Mouse (Mus musculus): ENCODE data around the gene Slc38a8. TPM values are rescaled to one million over a fixed set of nuclear protein-coding genes. Genes with fewer than 3 reads are reported as not detected.
A peak's percentile ranks its signal among the peaks of the same experiment; 100 is the strongest.

The Slc38a8 gene
- polyA plus RNA-seq, 1 experiment from 2014 or later, result not detected

DNA sequence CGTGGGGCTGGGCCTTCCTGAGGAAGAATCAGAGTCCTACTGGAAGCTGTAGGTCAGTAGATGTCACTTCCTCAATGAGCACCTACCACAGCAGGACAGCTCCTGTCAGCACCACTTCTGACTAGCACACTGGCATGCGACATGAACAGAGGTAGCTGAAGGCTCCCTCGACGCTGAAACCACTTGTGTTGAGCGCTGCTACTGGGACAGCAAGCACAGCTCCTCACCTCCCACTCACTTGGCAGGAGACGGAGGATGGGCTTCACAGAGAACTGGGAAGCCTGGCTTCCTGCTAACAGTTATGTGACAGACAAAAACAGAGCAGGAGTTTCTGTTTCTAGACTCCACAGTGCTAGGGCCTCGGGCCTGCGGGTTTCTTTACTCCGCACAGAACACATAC, 30.5 kb upstream of the Slc38a8 start:
- Histone ChIP-seq H3K4me1 (ENCODE audit: insufficient read depth, low read depth, low read length) (no peaks in the 10 kb centered on the region), H3K4me3 (ENCODE audit: low read depth, low read length) (no peak overlapping the region), H3K36me3 (ENCODE audit: insufficient read depth, low read length) (peaks cover 62% of the 10 kb centered on the region), H3K27me3 (replicated peaks; ENCODE audit: insufficient read depth, low read length) (no peaks in the 10 kb centered on the region), H3K27ac (ENCODE audit: low read length) (no peak overlapping the region), H3K9ac (replicated peaks; ENCODE audit: low read depth) (no peak overlapping the region), H3K9me3 (ENCODE audit: low read length) (no peaks in the 10 kb centered on the region), H3K4me2 (replicated peaks; ENCODE audit: low read depth, low read length) (no peak overlapping the region)
- DNase-seq (ENCODE audit: low spot score) (no peak), ATAC-seq (no peak)
- WGBS, result 87% methylated on average over 9 of the region's 9 CpGs
- no peak for TF ChIP-seq EP300 (IDR thresholded peaks at IDR 0.05)
- TF ChIP-seq CTCF (IDR thresholded peaks at IDR 0.05), result no peak

DNA sequence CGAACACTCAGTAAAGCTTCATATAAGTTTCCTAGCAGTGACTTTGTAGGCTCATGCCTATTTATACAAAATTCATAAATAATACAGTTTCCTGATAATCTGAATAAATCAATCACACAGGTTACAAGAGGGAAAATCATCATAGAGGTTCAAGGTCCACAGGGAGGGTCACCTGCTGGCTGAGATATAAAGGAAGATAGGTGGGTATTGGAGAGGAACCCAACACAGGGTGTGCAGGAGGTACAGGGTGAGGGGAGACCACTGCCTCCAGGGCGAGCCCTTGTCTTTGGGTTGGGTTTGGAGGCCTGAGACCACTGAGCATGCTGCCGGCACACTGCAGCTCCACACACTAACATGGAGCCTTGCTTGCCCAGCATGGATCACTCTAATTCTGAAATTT, 29.9 kb upstream of the Slc38a8 start:
- Histone ChIP-seq H3K27me3 (replicated peaks; ENCODE audit: insufficient read depth, low read length) (no peaks in the 10 kb centered on the region), H3K27ac (ENCODE audit: low read length) (no peak overlapping the region), H3K4me2 (replicated peaks; ENCODE audit: low read depth, low read length) (no peak overlapping the region), H3K9ac (replicated peaks; ENCODE audit: low read depth) (no peak overlapping the region), H3K4me1 (ENCODE audit: insufficient read depth, low read depth, low read length) (no peaks in the 10 kb centered on the region), H3K36me3 (ENCODE audit: insufficient read depth, low read length) (peaks cover 56% of the 10 kb centered on the region), H3K9me3 (ENCODE audit: low read length) (no peaks in the 10 kb centered on the region), H3K4me3 (ENCODE audit: low read depth, low read length) (no peak overlapping the region)
- 95% methylated on average over 3 of the region's 3 CpGs for WGBS
- ATAC-seq (no peak), DNase-seq (ENCODE audit: low spot score) (no peak)
- no peak for TF ChIP-seq EP300 (IDR thresholded peaks at IDR 0.05)
- no peak for TF ChIP-seq CTCF (IDR thresholded peaks at IDR 0.05)

- Histone ChIP-seq H3K27me3 (replicated peaks; ENCODE audit: insufficient read depth, low read length) (no peaks in the 10 kb centered on the region), H3K9ac (replicated peaks; ENCODE audit: low read depth) (no peak overlapping the region), H3K4me1 (ENCODE audit: insufficient read depth, low read depth, low read length) (no peaks in the 10 kb centered on the region), H3K9me3 (ENCODE audit: low read length) (no peaks in the 10 kb centered on the region), H3K4me2 (replicated peaks; ENCODE audit: low read depth, low read length) (no peak overlapping the region), H3K27ac (ENCODE audit: low read length) (no peak overlapping the region), H3K4me3 (ENCODE audit: low read depth, low read length) (no peak overlapping the region), H3K36me3 (ENCODE audit: insufficient read depth, low read length) (peaks cover 55% of the 10 kb centered on the region)
- WGBS, result 69% methylated on average over 6 of the region's 6 CpGs
- DNase-seq (ENCODE audit: low spot score) (no peak), ATAC-seq (no peak)
- no peak for TF ChIP-seq CTCF (IDR thresholded peaks at IDR 0.05)
- no peak for TF ChIP-seq EP300 (IDR thresholded peaks at IDR 0.05)
These were observed 29.4 kb upstream of the Slc38a8 start for GRCm38 (mm10) chr8:119530937-119531336.

GRCm38 (mm10) chr8:119528762-119529161, 27.3 kb upstream of the Slc38a8 start:
- WGBS, result 94% methylated on average over 7 of the region's 7 CpGs
- Histone ChIP-seq H3K4me3 (ENCODE audit: low read depth, low read length) (no peak overlapping the region), H3K4me1 (ENCODE audit: insufficient read depth, low read depth, low read length) (no peaks in the 10 kb centered on the region), H3K27me3 (replicated peaks; ENCODE audit: insufficient read depth, low read length) (no peaks in the 10 kb centered on the region), H3K27ac (ENCODE audit: low read length) (no peak overlapping the region), H3K4me2 (replicated peaks; ENCODE audit: low read depth, low read length) (no peak overlapping the region), H3K9me3 (ENCODE audit: low read length) (no peaks in the 10 kb centered on the region), H3K36me3 (ENCODE audit: insufficient read depth, low read length) (peaks cover 57% of the 10 kb centered on the region), H3K9ac (replicated peaks; ENCODE audit: low read depth) (no peak overlapping the region)
- TF ChIP-seq CTCF (IDR thresholded peaks at IDR 0.05), result no peak
- TF ChIP-seq EP300 (IDR thresholded peaks at IDR 0.05), result no peak
- DNase-seq (ENCODE audit: low spot score) (no peak), ATAC-seq (no peak)

GRCm38 (mm10) chr8:119520102-119520501, 18.6 kb upstream of the Slc38a8 start:
- no peaks in the 10 kb centered on the region for H3K4me1 ChIP-seq (ENCODE audit: insufficient read depth, low read depth, low read length)
- DNase-seq (ENCODE audit: low spot score) (no peak), ATAC-seq (no peak)
- TF ChIP-seq CTCF (IDR thresholded peaks at IDR 0.05) (peak; percentile 47), EP300 (IDR thresholded peaks at IDR 0.05) (no peak)
- no peaks in the 10 kb centered on the region for H3K9me3 ChIP-seq (ENCODE audit: low read length)
- H3K4me3 ChIP-seq (ENCODE audit: low read depth, low read length), result no peak overlapping the region
- no peak overlapping the region for H3K4me2 ChIP-seq (replicated peaks; ENCODE audit: low read depth, low read length)
- WGBS, result 66% methylated on average over 7 of the region's 7 CpGs
- no peaks in the 10 kb centered on the region for H3K27me3 ChIP-seq (replicated peaks; ENCODE audit: insufficient read depth, low read length)
- H3K27ac ChIP-seq (ENCODE audit: low read length), result no peak overlapping the region
- no peak overlapping the region for H3K9ac ChIP-seq (replicated peaks; ENCODE audit: low read depth)
- peaks cover 66% of the 10 kb centered on the region for H3K36me3 ChIP-seq (ENCODE audit: insufficient read depth, low read length)

GRCm38 (mm10) chr8:119516674-119517073, 15.2 kb upstream of the Slc38a8 start:
- no peak for DNase-seq (ENCODE audit: low spot score)
- H3K9ac ChIP-seq (replicated peaks; ENCODE audit: low read depth), result no peak overlapping the region
- no peaks in the 10 kb centered on the region for H3K4me1 ChIP-seq (ENCODE audit: insufficient read depth, low read depth, low read length)
- H3K4me2 ChIP-seq (replicated peaks; ENCODE audit: low read depth, low read length), result no peak overlapping the region
- H3K27ac ChIP-seq (ENCODE audit: low read length), result no peak overlapping the region
- no peaks in the 10 kb centered on the region for H3K27me3 ChIP-seq (replicated peaks; ENCODE audit: insufficient read depth, low read length)
- TF ChIP-seq EP300 (IDR thresholded peaks at IDR 0.05), result no peak
- no peak for TF ChIP-seq CTCF (IDR thresholded peaks at IDR 0.05)
- no peaks in the 10 kb centered on the region for H3K9me3 ChIP-seq (ENCODE audit: low read length)
- H3K4me3 ChIP-seq (ENCODE audit: low read depth, low read length), result no peak overlapping the region
- WGBS, result 60% methylated on average over 5 of the region's 5 CpGs
- H3K36me3 ChIP-seq (ENCODE audit: insufficient read depth, low read length), result peaks cover 63% of the 10 kb centered on the region
- ATAC-seq, result no peak

GRCm38 (mm10) chr8:119515767-119516166, 14.3 kb upstream of the Slc38a8 start:
- H3K4me2 ChIP-seq (replicated peaks; ENCODE audit: low read depth, low read length), result no peak overlapping the region
- no peaks in the 10 kb centered on the region for H3K9me3 ChIP-seq (ENCODE audit: low read length)
- DNase-seq (ENCODE audit: low spot score), result no peak
- H3K27ac ChIP-seq (ENCODE audit: low read length), result no peak overlapping the region
- TF ChIP-seq CTCF (IDR thresholded peaks at IDR 0.05), result no peak
- TF ChIP-seq EP300 (IDR thresholded peaks at IDR 0.05), result no peak
- no peaks in the 10 kb centered on the region for H3K4me1 ChIP-seq (ENCODE audit: insufficient read depth, low read depth, low read length)
- ATAC-seq, result no peak
- H3K4me3 ChIP-seq (ENCODE audit: low read depth, low read length), result no peak overlapping the region
- no peak overlapping the region for H3K9ac ChIP-seq (replicated peaks; ENCODE audit: low read depth)
- H3K27me3 ChIP-seq (replicated peaks; ENCODE audit: insufficient read depth, low read length), result no peaks in the 10 kb centered on the region
- H3K36me3 ChIP-seq (ENCODE audit: insufficient read depth, low read length), result peaks cover 57% of the 10 kb centered on the region
- WGBS, result 78% methylated on average over 3 of the region's 3 CpGs
